Mouse (Mus musculus) urinary bladder, postnatal 4 days (tissue): ENCODE results near the gene Smad3.

Experiments
- DNase-seq, 2 experiments: peaks; one replicate each; pipeline ENCODE4 v3.0.0; 2021 to 2022; ENCODE audit warnings: low spot score in 2 of 2

Gene Smad3

GRCm38 (mm10) chr9:63772452-63772851 is 14.7 kb upstream of the Smad3 start:
- no peak for DNase-seq

GRCm38 (mm10) chr9:63771676-63772075 is 13.9 kb upstream of the Smad3 start:
- DNase-seq, result no peak

GRCm38 (mm10) chr9:63761367-63762094 is 3.7 kb upstream of the Smad3 start:
- no peak for DNase-seq

GRCm38 (mm10) chr9:63760783-63761182 is 3.0 kb upstream of the Smad3 start:
- DNase-seq, result no peak

- no peak for DNase-seq
Observed at GRCm38 (mm10) chr9:63759973-63760722, 2.4 kb upstream of the Smad3 start.

- DNase-seq, result no peak
Observed at GRCm38 (mm10) chr9:63758641-63759391, 1.0 kb upstream of the Smad3 start.

GRCm38 (mm10) chr9:63757462-63757772 is 377 bp downstream of the Smad3 start:
- DNase-seq, result no peak

GRCm38 (mm10) chr9:63756581-63757461 is 973 bp downstream of the Smad3 start:
- no peak for DNase-seq

- no peak for DNase-seq
Observed at GRCm38 (mm10) chr9:63755671-63756543, 1.9 kb downstream of the Smad3 start.

GRCm38 (mm10) chr9:63754556-63755510 is 3.0 kb downstream of the Smad3 start:
- DNase-seq, result no peak

GRCm38 (mm10) chr9:63754039-63754438 is 3.8 kb downstream of the Smad3 start:
- no peak for DNase-seq

- no peak for DNase-seq
Observed at GRCm38 (mm10) chr9:63753359-63753758, 4.4 kb downstream of the Smad3 start.

GRCm38 (mm10) chr9:63752576-63752975 is 5.2 kb downstream of the Smad3 start:
- no peak for DNase-seq

GRCm38 (mm10) chr9:63751325-63751724 is 6.5 kb downstream of the Smad3 start:
- DNase-seq, result no peak

- DNase-seq, result no peak
Observed at GRCm38 (mm10) chr9:63750360-63750974, 7.3 kb downstream of the Smad3 start.

GRCm38 (mm10) chr9:63749296-63749915 is 8.4 kb downstream of the Smad3 start:
- DNase-seq, result no peak

GRCm38 (mm10) chr9:63747645-63748295 is 10.0 kb downstream of the Smad3 start:
- DNase-seq, result no peak

- DNase-seq, result no peak
Observed at GRCm38 (mm10) chr9:63746980-63747379, 10.8 kb downstream of the Smad3 start.
